Mouse (Mus musculus) heart, adult 11 months (tissue): Measurements from ENCODE around the gene Cend1.

Experiments
- DNase-seq: peaks from one replicate; pipeline ENCODE4 v3.0.0; 2022

Cend1 gene

GRCm38 (mm10) chr7:141429310-141429709 lies at the start of gene Cend1:
Gene Cend1 (minus strand): TSS chr7:141429491.
- peak; percentile 96 for DNase-seq

DNA sequence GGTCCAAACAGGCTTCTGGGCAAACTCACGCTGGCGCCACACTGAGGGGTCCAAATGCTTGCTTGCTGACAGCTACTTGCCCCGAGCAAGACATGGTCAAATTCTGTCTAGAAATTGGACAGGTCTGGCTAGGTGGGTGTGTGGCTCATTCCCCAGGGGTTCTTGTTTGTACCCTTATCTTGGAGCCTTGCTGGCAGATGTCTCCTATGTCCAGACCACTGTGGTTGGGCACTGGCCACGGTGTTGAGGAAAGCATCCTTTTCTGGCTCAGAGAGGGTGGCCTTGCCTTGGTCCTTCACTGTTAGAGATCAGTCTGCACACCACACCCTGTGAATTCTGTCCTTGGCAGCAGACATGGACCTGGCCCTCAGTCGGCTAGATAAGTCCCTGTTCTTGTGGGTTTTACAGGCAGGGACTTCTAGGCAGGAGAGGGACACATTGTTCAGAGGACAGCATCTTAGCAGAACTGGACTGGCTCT lies 49.0 kb upstream of the Cend1 start:
- DNase-seq = peak; percentile 97

GRCm38 (mm10) chr7:141477578-141478269 lies 48.4 kb upstream of the Cend1 start:
- peak; percentile 95 for DNase-seq

GRCm38 (mm10) chr7:141476981-141477370 lies 47.7 kb upstream of the Cend1 start:
- DNase-seq = peak; percentile 98

DNA sequence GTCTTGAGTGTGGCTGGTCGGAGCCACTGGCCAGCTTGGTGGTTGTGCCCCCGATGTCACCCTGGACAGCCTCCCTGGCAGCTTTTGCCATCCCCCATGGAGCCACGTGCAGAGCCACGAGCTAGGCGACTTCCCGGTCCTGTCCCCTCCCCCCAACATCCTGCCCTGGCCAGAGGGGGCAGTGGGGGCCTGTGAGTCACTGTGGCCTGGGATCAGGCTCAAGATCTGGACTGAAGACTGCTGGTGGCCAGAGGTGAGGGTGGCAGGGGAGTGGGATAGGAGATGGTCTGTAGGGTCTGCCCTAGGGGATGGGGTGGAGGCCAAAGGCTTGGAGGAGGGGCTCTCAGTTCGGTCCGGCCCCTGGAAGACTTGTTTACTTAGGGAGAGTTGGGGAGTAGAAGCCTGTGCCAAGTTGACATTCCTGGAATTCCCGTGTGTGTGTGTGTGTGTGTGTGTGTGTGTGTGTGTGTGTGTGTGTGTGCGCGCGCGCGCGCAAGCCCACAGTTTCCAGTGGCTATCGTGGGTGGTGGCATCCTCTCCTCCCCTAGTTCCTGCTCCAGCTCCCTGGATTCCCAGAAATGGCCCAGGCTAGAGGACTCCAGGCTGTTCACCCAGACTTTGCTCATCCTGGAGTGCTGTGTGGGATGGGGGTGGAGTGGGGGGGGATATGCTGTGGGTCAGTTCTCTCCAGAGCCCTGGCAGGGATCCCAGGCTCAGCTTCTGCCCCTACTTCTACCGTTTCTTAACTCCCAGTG lies 47.1 kb upstream of the Cend1 start:
- DNase-seq = peak; percentile 100

GRCm38 (mm10) chr7:141475805-141476158 lies 46.5 kb upstream of the Cend1 start:
- no peak for DNase-seq

- DNase-seq = peak; percentile 99
These were observed 45.9 kb upstream of the Cend1 start, which contains the start of the genes Polr2l and Tspan4 for GRCm38 (mm10) chr7:141475011-141475804. Gene Polr2l (minus strand): TSS chr7:141475132. Gene Tspan4 (plus strand): TSS chr7:141475240.

DNA sequence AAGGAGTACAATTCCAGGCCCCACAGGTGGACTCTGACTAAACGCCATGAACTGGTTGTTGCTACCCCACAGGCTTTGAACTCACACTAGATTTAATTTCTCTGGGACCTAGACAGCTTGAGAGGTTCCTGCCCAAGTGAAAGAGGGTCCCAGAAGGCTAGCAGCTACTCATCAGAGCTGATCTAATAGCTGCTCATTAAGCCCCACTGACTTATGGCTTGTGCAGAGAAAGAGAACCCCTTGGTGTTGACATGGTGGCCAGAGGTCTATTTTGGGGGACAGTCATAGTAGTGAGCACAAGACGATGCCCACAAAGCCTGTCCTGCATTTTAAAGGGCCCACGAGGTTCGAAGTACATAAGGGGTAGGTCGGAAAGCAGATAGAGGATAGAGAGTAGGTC lies 44.9 kb upstream of the Cend1 start:
- DNase-seq = peak; percentile 90

DNA sequence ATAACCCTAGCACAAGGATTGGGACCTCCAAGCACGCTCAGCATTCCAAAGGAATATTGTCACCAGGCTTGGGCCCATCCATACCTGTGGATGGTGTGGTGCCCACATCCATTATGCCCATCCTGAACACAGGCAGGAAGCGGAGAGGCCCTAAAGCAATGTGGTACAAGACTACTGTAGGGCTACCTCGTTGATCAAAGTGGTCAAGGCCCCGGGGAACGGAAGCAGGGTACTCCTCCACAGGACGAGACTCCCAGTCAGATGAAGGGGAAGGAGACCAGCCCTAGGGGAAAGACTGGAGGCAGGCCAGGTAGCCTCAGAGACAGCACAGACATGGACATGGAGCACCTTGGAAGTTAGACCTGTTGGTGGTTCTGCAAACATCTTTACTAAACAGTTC lies 43.5 kb upstream of the Cend1 start:
- no peak for DNase-seq

GRCm38 (mm10) chr7:141472226-141472625 lies 42.9 kb upstream of the Cend1 start:
- DNase-seq = no peak

- no peak for DNase-seq
These were observed 41.9 kb upstream of the Cend1 start for GRCm38 (mm10) chr7:141471236-141471635.

DNA sequence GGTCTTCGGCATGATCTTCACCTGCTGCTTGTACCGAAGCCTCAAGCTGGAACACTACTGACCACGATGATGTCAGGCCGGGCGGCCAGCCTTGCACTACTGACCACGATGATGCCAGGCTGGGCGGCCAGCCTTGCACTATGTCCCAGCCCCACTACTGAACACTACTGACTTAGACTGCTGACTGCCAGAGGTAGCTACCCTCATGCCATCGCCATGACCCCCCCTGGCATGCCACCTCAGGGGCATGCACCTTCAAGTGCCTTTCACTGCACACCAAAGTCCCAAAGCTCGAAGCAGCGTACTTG lies 41.3 kb upstream of the Cend1 start:
- DNase-seq = no peak

GRCm38 (mm10) chr7:141469901-141470636 lies 40.8 kb upstream of the Cend1 start:
- peak; percentile 96 for DNase-seq

GRCm38 (mm10) chr7:141469352-141469751 lies 40.1 kb upstream of the Cend1 start:
- peak; percentile 96 for DNase-seq

GRCm38 (mm10) chr7:141468522-141469211 lies 39.4 kb upstream of the Cend1 start:
- peak; percentile 99 for DNase-seq

DNA sequence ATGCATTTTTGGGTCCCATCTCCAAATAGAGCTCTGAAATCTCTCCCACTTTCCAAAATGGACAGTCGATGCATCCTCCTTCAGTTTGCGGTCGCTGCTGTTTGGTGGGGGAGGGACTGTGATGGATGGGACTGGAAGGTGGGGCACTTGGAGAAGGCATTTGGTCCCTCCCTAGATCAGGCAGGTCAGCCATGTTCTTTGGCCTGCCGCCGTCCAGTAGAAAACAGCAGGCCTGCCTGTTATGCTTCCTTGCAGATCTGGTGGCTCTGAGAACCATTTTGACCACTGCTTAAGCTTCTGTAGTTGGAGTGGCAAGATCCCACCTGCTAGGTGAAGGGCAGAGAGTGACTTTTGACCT lies 38.9 kb upstream of the Cend1 start:
- no peak for DNase-seq

DNA sequence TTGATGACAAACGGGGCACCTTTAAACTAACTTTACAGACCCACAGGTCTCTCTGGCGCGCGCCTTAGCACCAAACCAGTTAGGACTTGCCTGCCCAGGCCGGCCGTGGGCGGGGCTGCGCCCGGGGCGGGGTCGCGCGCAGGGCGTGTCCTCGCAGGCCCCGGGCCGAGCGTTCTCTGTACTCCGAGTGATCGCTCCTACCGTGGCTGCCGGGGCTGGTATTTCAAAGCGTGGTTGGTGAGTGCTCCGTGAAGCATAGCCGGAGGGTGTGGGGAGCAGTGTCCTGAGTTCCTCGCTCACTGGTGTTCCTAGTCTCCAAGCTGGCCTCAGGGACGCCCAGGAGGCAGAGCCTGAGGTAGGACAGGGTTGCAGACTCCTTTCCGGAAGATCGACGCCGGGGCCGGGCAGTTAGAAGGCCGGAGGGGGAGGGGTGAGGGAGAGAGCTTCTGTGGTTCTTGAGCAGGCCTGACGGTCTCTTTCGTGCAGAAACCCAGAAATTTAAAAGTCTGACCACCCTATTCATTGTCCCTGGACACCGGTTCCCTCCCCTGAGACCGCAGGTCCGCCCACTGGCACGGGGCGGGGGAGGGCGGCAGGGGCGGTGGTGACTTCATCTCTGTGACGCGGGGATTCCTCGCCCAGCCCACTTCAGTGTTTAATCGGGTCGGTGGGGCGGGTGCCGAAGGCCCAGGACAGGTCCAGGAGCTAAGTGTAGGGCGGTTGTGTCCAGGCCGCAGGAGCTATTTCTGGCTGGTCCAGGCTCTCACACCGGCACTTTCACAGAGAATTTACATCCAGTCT lies 38.1 kb upstream of the Cend1 start, which contains the start of gene Cd151:
Gene Cd151, plus strand, starts transcription at position 163 of the 801 bp plus-strand sequence.
- peak; percentile 99 for DNase-seq

- DNase-seq = peak; percentile 94
These were observed 37.4 kb upstream of the Cend1 start for GRCm38 (mm10) chr7:141466607-141467148.

GRCm38 (mm10) chr7:141466045-141466394 lies 36.7 kb upstream of the Cend1 start:
- DNase-seq = peak; percentile 98

DNA sequence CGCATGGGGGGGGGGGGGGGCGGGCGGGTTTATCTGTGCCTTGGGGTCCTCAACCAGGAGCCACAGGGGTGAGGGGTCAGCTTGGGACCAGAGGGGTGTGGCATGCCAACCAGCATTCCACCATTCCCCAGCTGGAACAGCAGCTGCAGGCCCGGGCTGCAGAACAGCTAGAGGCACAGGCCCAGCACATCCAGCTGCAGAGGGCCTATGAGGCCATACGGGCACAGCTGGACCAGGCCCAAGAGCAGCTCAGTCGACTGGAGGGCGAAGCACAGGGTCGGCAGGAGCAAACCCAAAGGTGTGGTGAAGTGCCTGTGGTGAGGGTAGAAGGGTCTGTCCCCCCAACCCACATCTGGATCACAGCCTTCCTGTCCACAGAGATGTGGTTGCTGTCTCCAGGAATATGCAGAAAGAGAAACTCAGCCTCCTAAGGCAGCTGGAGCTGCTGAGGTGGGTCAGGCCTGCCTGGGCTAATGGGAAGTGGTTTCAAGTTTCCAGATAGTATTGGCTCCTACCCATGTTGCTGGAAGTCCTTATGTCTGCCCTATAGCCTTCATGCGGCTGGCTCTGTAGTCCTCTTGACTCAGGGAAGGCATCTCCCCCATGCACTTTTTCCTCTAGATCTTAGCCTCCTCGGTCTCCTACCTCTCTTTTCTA lies 36.2 kb upstream of the Cend1 start:
- peak; percentile 96 for DNase-seq
